Mouse (Mus musculus) liver, embryonic 12.5 days (tissue): Measurements from ENCODE around the gene Zfp365. TPM values are rescaled to one million over a fixed set of nuclear protein-coding genes. Genes with fewer than 3 reads are reported as not detected.

Experiments
- ATAC-seq: fragments of 200-750 bp; cut with Nextera tagmentation; 2 replicates; pipeline ENCODE4 v1.8.0; 2017; ENCODE audit warnings: moderate number of reproducible peaks, mild to moderate bottlenecking, moderate library complexity
- H3K27ac ChIP-seq: fragments of 300-500 bp; sonication (generic); 2 replicates; pipeline ENCODE4 v1.5.1; 2016; ENCODE audit warnings: mild to moderate bottlenecking
- H3K27me3 ChIP-seq: fragments of 300-500 bp; sonication (generic); replicated peaks from 2 replicates; pipeline ENCODE4 v1.6.1; 2016; ENCODE audit warnings: mild to moderate bottlenecking, moderate library complexity
- H3K36me3 ChIP-seq: fragments of 300-500 bp; sonication (generic); 2 replicates; pipeline ENCODE4 v1.6.1; 2016; ENCODE audit warnings: mild to moderate bottlenecking, moderate library complexity
- H3K4me1 ChIP-seq: fragments of 300-500 bp; sonication (generic); 2 replicates; pipeline ENCODE4 v1.6.1; 2016
- H3K4me2 ChIP-seq: fragments of 300-500 bp; sonication (generic); 2 replicates; pipeline ENCODE4 v1.6.1; 2016; ENCODE audit warnings: mild to moderate bottlenecking, moderate library complexity
- H3K4me3 ChIP-seq: fragments of 300-500 bp; sonication (generic); 2 replicates; pipeline ENCODE4 v1.5.1; 2016; ENCODE audit warnings: mild to moderate bottlenecking, moderate library complexity
- H3K9ac ChIP-seq: fragments of 300-500 bp; sonication (generic); 2 replicates; pipeline ENCODE4 v1.6.1; 2016; ENCODE audit warnings: mild to moderate bottlenecking, moderate library complexity
- H3K9me3 ChIP-seq: fragments of 300-500 bp; sonication (generic); replicated peaks from 2 replicates; pipeline ENCODE4 v1.6.1; 2016; ENCODE audit warnings: mild to moderate bottlenecking, moderate library complexity
- WGBS: fragments of 180-500 bp; shearing (Covaris S2); methylation state at CpG from one replicate; pipeline ENCODE4 v1.1.7; 2016; ENCODE audit not compliant: insufficient replicate concordance; 5-methylcytosine and 5-hydroxymethylcytosine counted together
- polyA plus RNA-seq: library from polyadenylated mRNA; unstranded; fragments of >200 nt; fragmentation: Nextera tagmentation; extraction: Ambion mirVana; gene quantifications from 2 replicates; pipeline ENCODE4 v1.2.1, GENCODE M21; 2016

The Zfp365 gene
- polyA plus RNA-seq, 1 experiment from 2014 or later: 0.12 TPM

DNA sequence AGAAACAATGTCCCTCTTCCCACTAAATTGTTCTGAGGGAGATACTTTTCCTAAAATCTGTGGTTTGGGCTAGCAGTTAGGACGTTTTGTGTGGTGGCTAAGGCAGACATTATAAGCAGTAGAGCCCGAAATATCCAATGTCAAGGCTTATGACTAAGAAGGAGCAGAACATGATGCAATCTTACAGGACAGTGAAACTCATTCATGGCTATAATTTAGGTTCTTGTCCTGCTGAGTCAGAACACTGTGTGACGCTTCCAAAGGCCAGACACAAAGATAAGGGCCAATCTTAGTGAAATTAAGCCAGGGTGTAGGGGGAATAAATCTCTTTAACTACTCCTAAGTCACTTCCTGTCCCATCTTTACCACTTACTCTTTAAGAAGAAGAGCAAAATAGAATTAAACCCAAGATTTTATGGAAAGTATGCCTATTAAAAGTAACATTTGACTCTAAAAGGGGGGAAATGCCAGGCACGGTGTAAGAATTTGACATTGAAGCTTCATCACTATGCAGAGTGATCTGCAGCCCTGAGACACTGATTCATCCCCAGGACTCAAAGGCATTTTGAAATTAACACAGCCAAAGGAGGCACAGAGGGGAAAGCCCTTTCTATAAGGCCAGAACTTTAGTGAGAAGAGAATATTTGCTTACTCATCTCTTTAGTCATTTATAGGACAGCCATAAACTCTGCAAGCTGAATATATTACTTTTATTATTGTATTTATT lies 13.3 kb downstream of the Zfp365 start:
- Histone ChIP-seq H3K36me3 (no peaks in the 10 kb centered on the region), H3K27me3 (no peaks in the 10 kb centered on the region), H3K9me3 (no peaks in the 10 kb centered on the region), H3K4me2 (no peak overlapping the region), H3K27ac (no peak overlapping the region), H3K4me1 (no peaks in the 10 kb centered on the region), H3K4me3 (no peak overlapping the region), H3K9ac (no peak overlapping the region)
- ATAC-seq: no peak
- WGBS: 60% methylated on average over 4 of the region's 4 CpGs

DNA sequence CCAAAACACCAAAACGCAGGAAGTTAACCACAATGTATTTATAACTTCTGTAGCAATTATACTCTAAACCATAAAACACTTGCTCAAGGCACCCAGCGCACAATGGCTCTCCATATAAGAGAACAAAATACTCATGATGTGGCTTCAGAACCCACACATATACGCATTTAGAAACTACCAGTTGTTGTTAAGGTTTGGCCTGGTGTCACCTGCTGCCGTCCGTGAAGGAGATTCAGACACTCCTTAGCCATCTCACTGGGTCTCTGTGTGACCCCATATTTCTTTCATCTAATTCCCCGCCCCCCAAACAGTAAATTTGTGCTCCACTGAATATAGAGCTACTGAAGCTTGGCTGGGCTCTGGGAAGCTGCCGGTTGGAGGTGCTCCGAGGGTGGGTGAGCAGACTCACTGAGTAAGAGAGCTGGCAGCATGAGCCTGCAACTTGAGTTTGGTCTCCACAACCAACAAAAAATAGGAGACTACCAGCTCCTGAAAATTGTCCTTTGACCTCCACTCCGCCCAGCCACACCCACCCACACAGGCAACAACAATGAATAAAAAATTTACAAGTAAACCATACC lies 14.0 kb downstream of the Zfp365 start:
- 76% methylated on average over 9 of the region's 9 CpGs for WGBS
- Histone ChIP-seq H3K9me3 (no peaks in the 10 kb centered on the region), H3K4me3 (no peak overlapping the region), H3K4me2 (no peak overlapping the region), H3K9ac (no peak overlapping the region), H3K27ac (no peak overlapping the region), H3K4me1 (no peaks in the 10 kb centered on the region), H3K27me3 (no peaks in the 10 kb centered on the region), H3K36me3 (no peaks in the 10 kb centered on the region)
- ATAC-seq: no peak

DNA sequence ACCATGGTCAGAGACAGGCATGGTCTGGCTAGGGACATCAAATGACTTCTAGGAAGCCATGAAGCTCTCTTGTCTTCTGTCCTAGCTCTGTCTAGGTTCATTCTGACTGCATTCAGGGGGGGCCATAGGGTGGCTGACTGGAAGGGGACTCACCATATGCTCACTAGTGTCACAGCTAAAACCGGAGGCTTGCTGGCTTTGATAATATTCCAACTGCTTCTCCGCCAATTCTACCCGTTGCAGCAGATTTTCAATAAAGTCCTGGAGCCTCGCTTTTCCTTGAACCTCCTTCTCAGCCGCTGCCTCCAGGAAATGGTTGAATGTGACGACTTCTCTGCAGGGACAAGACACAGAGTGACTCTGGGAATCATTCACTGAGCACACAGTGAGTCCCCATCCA lies 15.2 kb downstream of the Zfp365 start:
- no peaks in the 10 kb centered on the region for H3K36me3 ChIP-seq
- no peaks in the 10 kb centered on the region for H3K4me1 ChIP-seq
- no peaks in the 10 kb centered on the region for H3K27me3 ChIP-seq
- no peaks in the 10 kb centered on the region for H3K9me3 ChIP-seq
- no peak overlapping the region for H3K27ac ChIP-seq
- H3K4me3 ChIP-seq: no peak overlapping the region
- H3K4me2 ChIP-seq: no peak overlapping the region
- H3K9ac ChIP-seq: no peak overlapping the region
- 65% methylated on average over 6 of the region's 6 CpGs for WGBS
- no peak for ATAC-seq

DNA sequence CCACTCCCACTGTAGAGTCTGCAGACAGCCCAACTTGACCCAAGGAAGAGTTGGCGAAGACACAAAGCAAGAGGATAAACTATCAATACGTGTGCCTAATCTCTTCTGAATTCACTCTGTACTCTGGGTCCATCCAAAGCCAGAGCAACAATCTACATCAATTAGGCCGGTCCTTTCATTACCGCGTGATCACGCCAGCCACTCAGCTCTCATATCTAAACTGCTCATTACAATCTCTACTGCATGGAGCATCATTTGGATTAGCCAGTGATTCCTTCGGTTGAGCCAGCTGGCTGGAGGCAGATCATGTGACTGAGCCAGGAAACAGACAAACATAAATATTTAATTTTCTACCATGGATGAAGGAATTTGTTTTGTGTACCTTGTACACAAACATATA lies 17.8 kb downstream of the Zfp365 start:
- H3K27me3 ChIP-seq: no peaks in the 10 kb centered on the region
- no peak overlapping the region for H3K9ac ChIP-seq
- H3K4me1 ChIP-seq: no peaks in the 10 kb centered on the region
- H3K4me2 ChIP-seq: no peak overlapping the region
- no peaks in the 10 kb centered on the region for H3K9me3 ChIP-seq
- H3K4me3 ChIP-seq: no peak overlapping the region
- H3K27ac ChIP-seq: no peak overlapping the region
- no peaks in the 10 kb centered on the region for H3K36me3 ChIP-seq
- ATAC-seq: no peak
- 77% methylated on average over 7 of the region's 7 CpGs for WGBS

DNA sequence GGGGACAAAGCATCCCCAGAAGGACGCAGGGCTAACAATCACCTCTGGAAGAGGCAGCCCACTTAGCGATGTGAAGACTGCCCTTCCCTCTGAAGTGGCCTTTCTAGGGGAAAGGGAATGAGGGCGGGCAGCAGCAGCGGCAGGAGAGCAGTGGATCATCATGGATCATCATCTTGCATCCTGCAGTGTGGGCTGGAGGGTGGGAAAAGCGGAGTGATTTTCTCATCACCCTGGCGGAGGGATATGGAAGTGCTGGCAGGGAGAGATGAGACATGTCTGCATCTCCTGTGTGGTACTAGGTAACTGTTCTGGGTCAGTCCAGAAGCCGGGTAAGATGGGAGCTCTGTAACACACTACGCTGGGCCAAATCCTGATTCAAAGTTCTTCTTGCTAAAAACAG lies 18.4 kb downstream of the Zfp365 start:
- Histone ChIP-seq H3K27me3 (no peaks in the 10 kb centered on the region), H3K36me3 (no peaks in the 10 kb centered on the region), H3K27ac (no peak overlapping the region), H3K9me3 (no peaks in the 10 kb centered on the region), H3K4me2 (no peak overlapping the region), H3K4me3 (no peak overlapping the region), H3K4me1 (no peaks in the 10 kb centered on the region), H3K9ac (no peak overlapping the region)
- 55% methylated on average over 8 of the region's 8 CpGs for WGBS
- no peak for ATAC-seq

DNA sequence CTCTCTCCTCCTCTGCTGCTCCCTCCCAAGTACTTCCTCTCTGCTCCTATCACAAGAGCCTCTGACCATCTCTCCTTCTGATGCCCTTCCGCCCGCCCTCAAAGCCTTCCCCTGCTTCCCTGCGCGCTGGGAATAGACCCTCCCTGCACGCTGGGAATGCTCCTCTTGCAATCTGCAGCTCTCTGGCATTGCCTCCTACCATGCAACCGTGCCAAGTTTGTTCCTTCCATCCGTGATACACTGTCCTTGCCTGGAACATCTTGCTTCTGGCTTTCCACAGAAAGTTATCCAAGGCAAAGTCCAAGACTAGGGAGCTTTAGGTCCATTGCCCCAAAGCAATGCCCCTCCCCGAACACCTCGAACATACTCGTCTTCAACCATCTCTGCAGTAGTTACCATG lies 19.2 kb downstream of the Zfp365 start:
- Histone ChIP-seq H3K27me3 (no peaks in the 10 kb centered on the region), H3K9ac (no peak overlapping the region), H3K36me3 (no peaks in the 10 kb centered on the region), H3K4me1 (no peaks in the 10 kb centered on the region), H3K27ac (no peak overlapping the region), H3K4me2 (no peak overlapping the region), H3K4me3 (no peak overlapping the region), H3K9me3 (no peaks in the 10 kb centered on the region)
- no peak for ATAC-seq
- WGBS: 65% methylated on average over 10 of the region's 10 CpGs

DNA sequence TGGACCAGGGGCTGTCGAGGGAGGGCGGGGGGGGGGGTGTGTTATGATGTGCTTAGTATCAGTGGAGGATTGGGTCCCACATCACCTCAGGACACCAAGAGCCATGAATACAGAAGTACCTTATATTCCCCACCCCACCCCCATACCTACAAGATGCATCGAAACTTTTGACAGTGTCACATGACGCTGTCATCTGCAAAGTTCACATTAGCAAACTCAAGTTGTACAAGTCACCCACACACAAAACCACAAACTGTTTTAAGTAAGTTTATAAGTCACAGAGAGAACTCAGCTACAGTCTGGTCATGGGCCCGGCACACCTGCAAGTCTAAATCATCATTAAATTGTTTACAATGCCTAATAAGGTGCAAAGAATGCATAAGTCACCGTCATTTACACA lies 21.3 kb downstream of the Zfp365 start:
- H3K9ac ChIP-seq: no peak overlapping the region
- no peaks in the 10 kb centered on the region for H3K4me1 ChIP-seq
- WGBS: 65% methylated on average over 6 of the region's 6 CpGs
- no peaks in the 10 kb centered on the region for H3K27me3 ChIP-seq
- H3K9me3 ChIP-seq: no peaks in the 10 kb centered on the region
- no peak overlapping the region for H3K4me2 ChIP-seq
- no peaks in the 10 kb centered on the region for H3K36me3 ChIP-seq
- no peak for ATAC-seq
- H3K4me3 ChIP-seq: no peak overlapping the region
- H3K27ac ChIP-seq: no peak overlapping the region

DNA sequence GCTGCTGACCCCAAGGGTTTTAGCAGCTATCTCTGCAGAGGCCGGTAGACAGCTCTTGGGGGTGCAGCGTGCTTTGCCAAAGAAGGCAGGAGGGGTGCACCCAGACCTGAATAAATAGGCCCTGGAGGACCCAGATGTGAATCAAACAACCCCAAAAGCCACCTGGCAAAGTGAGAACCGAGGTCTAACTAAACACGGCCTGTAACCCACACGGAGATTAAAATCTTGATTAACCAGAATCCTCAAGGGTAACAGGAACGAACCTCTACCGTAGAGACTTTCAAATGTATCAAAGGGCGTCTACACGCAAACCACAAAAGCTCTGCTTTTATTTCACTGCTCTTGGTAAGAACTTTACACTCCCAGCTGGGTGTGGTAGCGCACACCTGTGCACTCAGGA lies 24.5 kb downstream of the Zfp365 start:
- no peaks in the 10 kb centered on the region for H3K9me3 ChIP-seq
- no peak overlapping the region for H3K4me2 ChIP-seq
- no peaks in the 10 kb centered on the region for H3K4me1 ChIP-seq
- ATAC-seq: no peak
- H3K9ac ChIP-seq: no peak overlapping the region
- H3K27ac ChIP-seq: no peak overlapping the region
- H3K4me3 ChIP-seq: no peak overlapping the region
- no peaks in the 10 kb centered on the region for H3K36me3 ChIP-seq
- no peaks in the 10 kb centered on the region for H3K27me3 ChIP-seq
- WGBS: 75% methylated on average over 10 of the region's 10 CpGs

DNA sequence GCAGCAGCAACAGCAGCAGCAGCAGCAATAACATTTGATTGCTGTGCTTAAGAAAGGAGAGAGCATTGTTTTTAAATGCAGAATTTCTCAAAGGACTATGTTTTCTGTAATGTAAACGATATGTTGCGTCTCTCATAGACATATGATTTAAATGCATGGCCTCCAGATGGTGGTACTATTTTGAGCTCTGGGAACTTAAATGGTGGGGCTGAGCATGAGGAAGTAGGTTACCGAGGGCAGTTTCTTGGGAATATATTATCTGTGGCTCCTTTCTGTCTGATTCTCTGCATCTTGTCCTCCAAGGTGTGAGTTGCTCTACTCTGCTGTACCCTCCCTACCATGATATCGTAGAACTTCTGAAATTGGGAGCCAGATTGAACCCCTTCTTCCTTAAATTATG lies 31.8 kb downstream of the Zfp365 start:
- Histone ChIP-seq H3K27ac (no peak overlapping the region), H3K4me3 (no peak overlapping the region), H3K4me1 (no peaks in the 10 kb centered on the region), H3K27me3 (no peaks in the 10 kb centered on the region), H3K4me2 (no peak overlapping the region), H3K9me3 (no peaks in the 10 kb centered on the region), H3K36me3 (no peaks in the 10 kb centered on the region), H3K9ac (no peak overlapping the region)
- no peak for ATAC-seq
- 65% methylated on average over 4 of the region's 4 CpGs for WGBS

DNA sequence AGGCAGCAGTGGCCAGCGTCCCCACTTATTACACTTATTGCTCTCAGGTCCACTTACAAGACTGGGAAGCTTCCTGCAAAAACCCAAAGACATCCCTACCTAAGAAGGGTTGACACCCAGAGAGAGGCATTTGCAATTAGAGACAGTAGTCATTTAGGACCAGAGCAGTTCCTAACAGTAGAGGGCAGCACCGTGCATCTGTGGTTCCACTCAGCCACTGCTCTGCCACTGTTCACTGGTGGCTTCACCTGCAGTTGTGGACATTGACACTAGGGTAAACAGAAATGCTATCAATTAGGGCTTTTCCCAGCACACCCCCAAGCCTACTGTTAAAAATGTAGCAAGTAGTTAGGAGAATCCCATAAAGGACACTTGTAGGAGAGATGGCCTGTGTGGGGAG lies 40.7 kb downstream of the Zfp365 start:
- no peaks in the 10 kb centered on the region for H3K4me1 ChIP-seq
- no peak overlapping the region for H3K4me2 ChIP-seq
- no peak for ATAC-seq
- H3K27me3 ChIP-seq: no peaks in the 10 kb centered on the region
- 12% methylated on average over 2 of the region's 2 CpGs for WGBS
- H3K36me3 ChIP-seq: no peaks in the 10 kb centered on the region
- H3K27ac ChIP-seq: no peak overlapping the region
- H3K9ac ChIP-seq: no peak overlapping the region
- H3K9me3 ChIP-seq: no peaks in the 10 kb centered on the region
- H3K4me3 ChIP-seq: no peak overlapping the region

DNA sequence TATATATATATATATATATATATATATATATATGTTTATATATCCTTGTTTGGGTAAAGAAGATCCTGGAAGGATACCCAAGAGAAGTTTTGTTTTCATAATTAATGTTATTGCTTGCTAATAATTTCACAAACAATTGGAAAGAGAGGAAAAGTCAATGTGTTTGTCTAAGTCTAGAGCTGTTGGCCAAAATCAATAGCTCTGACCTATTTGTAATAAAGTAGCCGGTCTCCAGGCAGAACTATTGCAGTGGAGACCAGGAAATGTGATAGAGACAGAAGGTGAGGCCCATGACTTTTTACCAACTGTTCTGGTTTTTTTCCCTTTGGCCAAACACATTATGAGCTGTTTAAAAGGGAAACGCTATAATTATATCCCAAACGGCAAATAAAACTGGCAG lies 44.2 kb downstream of the Zfp365 start:
- H3K36me3 ChIP-seq: no peaks in the 10 kb centered on the region
- no peak for ATAC-seq
- H3K4me1 ChIP-seq: no peaks in the 10 kb centered on the region
- WGBS: 71% methylated on average over 3 of the region's 3 CpGs
- no peak overlapping the region for H3K27ac ChIP-seq
- H3K27me3 ChIP-seq: no peaks in the 10 kb centered on the region
- H3K4me3 ChIP-seq: no peak overlapping the region
- H3K9me3 ChIP-seq: no peaks in the 10 kb centered on the region
- H3K9ac ChIP-seq: no peak overlapping the region
- no peak overlapping the region for H3K4me2 ChIP-seq

DNA sequence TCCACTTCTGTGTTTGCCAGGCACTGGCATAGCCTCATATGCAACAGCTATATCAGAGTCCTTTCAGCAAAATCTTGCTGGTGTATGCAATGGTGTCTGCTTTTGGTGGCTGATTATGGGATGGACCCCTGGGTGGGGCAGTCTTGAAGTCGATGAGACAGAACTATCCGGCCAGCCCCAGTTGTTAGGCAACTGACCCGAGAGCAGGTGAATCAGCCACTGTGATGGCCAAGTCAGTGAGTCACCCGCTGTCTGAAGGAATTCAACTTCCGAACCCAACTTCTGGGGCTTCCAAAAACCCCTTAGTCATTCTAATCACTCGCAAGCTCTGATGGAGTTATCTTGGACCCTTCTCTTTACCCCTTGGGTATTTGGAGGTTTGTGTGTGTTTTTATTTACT lies 46.6 kb downstream of the Zfp365 start:
- no peaks in the 10 kb centered on the region for H3K4me1 ChIP-seq
- no peaks in the 10 kb centered on the region for H3K27me3 ChIP-seq
- H3K4me3 ChIP-seq: no peak overlapping the region
- no peak overlapping the region for H3K9ac ChIP-seq
- 69% methylated on average over 6 of the region's 6 CpGs for WGBS
- H3K9me3 ChIP-seq: no peaks in the 10 kb centered on the region
- no peaks in the 10 kb centered on the region for H3K36me3 ChIP-seq
- no peak overlapping the region for H3K27ac ChIP-seq
- ATAC-seq: no peak
- H3K4me2 ChIP-seq: no peak overlapping the region

DNA sequence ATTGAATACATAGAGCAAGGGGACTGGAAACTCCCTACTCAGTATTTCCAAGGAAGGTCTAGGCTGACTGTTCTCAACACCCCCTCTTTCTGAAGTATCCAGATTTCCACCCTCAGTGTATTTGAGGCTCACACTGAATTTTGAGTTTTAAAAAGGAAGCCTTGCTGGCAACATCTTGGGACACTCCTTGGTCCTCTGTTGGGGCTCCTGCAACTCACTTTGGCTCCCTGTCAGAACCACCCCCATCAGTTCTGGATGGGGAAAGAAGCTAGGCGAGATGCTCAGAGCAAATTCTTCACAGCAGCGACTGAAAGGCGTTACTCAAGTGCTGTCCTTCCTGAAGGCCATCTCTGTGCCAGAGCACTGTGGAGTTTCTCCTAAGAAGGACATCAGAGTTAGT lies 47.4 kb downstream of the Zfp365 start:
- Histone ChIP-seq H3K9me3 (no peaks in the 10 kb centered on the region), H3K36me3 (no peaks in the 10 kb centered on the region), H3K4me1 (no peaks in the 10 kb centered on the region), H3K27ac (no peak overlapping the region), H3K27me3 (no peaks in the 10 kb centered on the region), H3K4me2 (no peak overlapping the region), H3K9ac (no peak overlapping the region), H3K4me3 (no peak overlapping the region)
- 52% methylated on average over 3 of the region's 3 CpGs for WGBS
- ATAC-seq: no peak
